In genomic region chr7:78826682-78827385, GRCm38 (mm10) we compare ENCODE assay signal across 8 mouse cellular contexts. TPM values are rescaled to one million over a fixed set of nuclear protein-coding genes. Genes with fewer than 3 reads are reported as not detected.
DNase-seq lines count a peak whose midpoint lies in the region; ATAC-seq and TF ChIP-seq lines count a peak whose summit lies in the region.

No protein-coding gene starts in this region.

- H3K27ac ChIP-seq in layer of hippocampus, adult 2 months: peak overlapping the region; percentile 40
- H3K27ac ChIP-seq in hindbrain, embryonic 16.5 days (ENCODE audit: low read depth, low read length): peak overlapping the region; percentile 48
- peak overlapping the region; percentile 65 for H3K27ac ChIP-seq in neural tube, embryonic 14.5 days (ENCODE audit: low read depth, low read length)

- WGBS in hindbrain, embryonic 16.5 days: 34% methylated on average over 9 of the region's 9 CpGs
- 31% methylated on average over 9 of the region's 9 CpGs for WGBS in neural tube, embryonic 14.5 days

- no peaks in the 10 kb centered on the region for H3K27me3 ChIP-seq in hindbrain, embryonic 16.5 days (replicated peaks; ENCODE audit: control insufficient read depth, insufficient read depth, low read length)
- no peaks in the 10 kb centered on the region for H3K27me3 ChIP-seq in neural tube, embryonic 14.5 days (ENCODE audit: control insufficient read depth, insufficient read depth, low read length)

- TF ChIP-seq CTCF in layer of hippocampus, adult 2 months (conservative IDR thresholded peaks at IDR 0.05): peak; percentile 48

- H3K4me2 ChIP-seq in hindbrain, embryonic 16.5 days (ENCODE audit: low read length): no peak overlapping the region
- no peak overlapping the region for H3K4me2 ChIP-seq in neural tube, embryonic 14.5 days (ENCODE audit: low read depth, low read length)

- peaks cover 10% of the 10 kb centered on the region for H3K4me1 ChIP-seq in hindbrain, embryonic 16.5 days (ENCODE audit: control insufficient read depth, insufficient read depth, low read depth, low read length)
- peaks cover 21% of the 10 kb centered on the region for H3K4me1 ChIP-seq in neural tube, embryonic 14.5 days (ENCODE audit: control insufficient read depth, insufficient read depth, low read length)

- H3K9me3 ChIP-seq in hindbrain, embryonic 16.5 days (ENCODE audit: control insufficient read depth, low read length): no peaks in the 10 kb centered on the region
- no peaks in the 10 kb centered on the region for H3K9me3 ChIP-seq in neural tube, embryonic 14.5 days (ENCODE audit: control insufficient read depth, low read length)

- H3K4me3 ChIP-seq in layer of hippocampus, adult 2 months: no peak overlapping the region
- no peak overlapping the region for H3K4me3 ChIP-seq in hindbrain, embryonic 16.5 days (ENCODE audit: low read length)
- H3K4me3 ChIP-seq in neural tube, embryonic 14.5 days (ENCODE audit: low read depth, low read length): no peak overlapping the region

- H3K9ac ChIP-seq in hindbrain, embryonic 16.5 days (ENCODE audit: low read depth, low read length): no peak overlapping the region
- 0 out of 2 replicates have a peak overlapping the region, but pooled peaks have one; percentile 11 for H3K9ac ChIP-seq in neural tube, embryonic 14.5 days (replicated peaks; ENCODE audit: low read depth, low read length)

- intact Hi-C loops in left cerebral cortex, postnatal 4 days (cut with DNase I): no loop called here

- no peaks in the 10 kb centered on the region for H3K36me3 ChIP-seq in hindbrain, embryonic 16.5 days (ENCODE audit: control insufficient read depth, insufficient read depth, low read length)
- H3K36me3 ChIP-seq in neural tube, embryonic 14.5 days (ENCODE audit: control insufficient read depth, insufficient read depth, low read length): peaks cover 3% of the 10 kb centered on the region; the same call in 1 of the 2 replicates

- ATAC-seq in hindbrain, embryonic 16.5 days: peak; percentile 74
- ATAC-seq in neural tube, embryonic 14.5 days (ENCODE audit: low read depth): peak; percentile 92

- DNase-seq in layer of hippocampus, adult 2 months (ENCODE audit: low spot score in 2 of 2): peak in 1 of 2 experiments; percentile 18
- DNase-seq in layer of hippocampus, adult 9-10 months (ENCODE audit: low spot score): no peak
- DNase-seq in embryo, embryonic 11.5 days (ENCODE audit: low read depth, low spot score): peak; percentile 7
- DNase-seq in B cell, adult 2 months: no peak
- no peak for DNase-seq in cerebellum, adult 11-12 months
- DNase-seq in left cerebral cortex, postnatal 4 days: no peak

RNA-seq across cellular contexts. Expression of gene Det1, which starts 20.2 kb away (rescaled TPM):
- total RNA-seq in layer of hippocampus, adult 2 months (2021): 1 to 10 TPM; 6.5 to 6.6 TPM
- 9.9 and 12.1 TPM in 2 replicates for polyA plus RNA-seq in hindbrain, embryonic 16.5 days (2015; fragmentation: Nextera tagmentation; extraction: Ambion mirVana)
- polyA plus RNA-seq in neural tube, embryonic 14.5 days (2014; fragmentation: Nextera tagmentation; extraction: Ambion mirVana): 12.9 and 14.9 TPM in 2 replicates
- 1 to 10 TPM; 8.2 to 8.4 TPM for total RNA-seq in left cerebral cortex, postnatal 4 days (2021)

RNA-seq across cellular contexts. Expression of gene Mrpl46, which starts 43.5 kb away (rescaled TPM):
- 10 to 100 TPM; 28.6 to 32.7 TPM for total RNA-seq in layer of hippocampus, adult 2 months (2021)
- 58.0 and 61.4 TPM in 2 replicates for polyA plus RNA-seq in hindbrain, embryonic 16.5 days (2015; fragmentation: Nextera tagmentation; extraction: Ambion mirVana)
- polyA plus RNA-seq in neural tube, embryonic 14.5 days (2014; fragmentation: Nextera tagmentation; extraction: Ambion mirVana): 61.2 and 62.1 TPM in 2 replicates
- total RNA-seq in left cerebral cortex, postnatal 4 days (2021): 10 to 100 TPM; 23.2 to 24.6 TPM

RNA-seq across cellular contexts. Expression of gene Mrps11, which starts 43.9 kb away (rescaled TPM):
- 10 to 100 TPM; 42.8 to 46.5 TPM for total RNA-seq in layer of hippocampus, adult 2 months (2021)
- 72.1 and 73.1 TPM in 2 replicates for polyA plus RNA-seq in hindbrain, embryonic 16.5 days (2015; fragmentation: Nextera tagmentation; extraction: Ambion mirVana)
- 69.1 and 74.0 TPM in 2 replicates for polyA plus RNA-seq in neural tube, embryonic 14.5 days (2014; fragmentation: Nextera tagmentation; extraction: Ambion mirVana)
- total RNA-seq in left cerebral cortex, postnatal 4 days (2021): 10 to 100 TPM; 37.5 to 40.2 TPM
